In genomic region chr11:89024181-89024881, GRCm38 (mm10) we compare ENCODE assay signal across 9 mouse cellular contexts. TPM values are rescaled to one million over a fixed set of nuclear protein-coding genes. Genes with fewer than 3 reads are reported as not detected.
DNase-seq lines count a peak whose midpoint lies in the region; ATAC-seq and TF ChIP-seq lines count a peak whose summit lies in the region.
"Had no signal": no experiment of that assay in that cellular context is flagged by ENCODE, and none has a peak within 500 bp of the region (broad histone marks: within the 10 kb centered on the region; RNA-seq: fewer than 3 reads in every experiment).

No protein-coding gene starts in this region.

- no peak for ATAC-seq in heart, embryonic 11.5 days (replicated peaks; ENCODE audit: insufficient number of reproducible peaks, low FRiP score, low TSS enrichment)
- peak; percentile 88 for ATAC-seq in lung, postnatal 0 days
- ATAC-seq in stomach, embryonic 15.5 days (ENCODE audit: insufficient read depth, low FRiP score, low read depth) = peak; percentile 82

- no peak overlapping the region for H3K4me3 ChIP-seq in heart, embryonic 11.5 days (ENCODE audit: low read depth, low read length)
- no peak overlapping the region for H3K4me3 ChIP-seq in lung, postnatal 0 days (ENCODE audit: low read depth, low read length)
- no peak overlapping the region for H3K4me3 ChIP-seq in stomach, embryonic 15.5 days (replicated peaks)
- H3K4me3 ChIP-seq in midbrain, embryonic 10.5 days = no peak overlapping the region
- H3K4me3 ChIP-seq: erythroblast, embryonic 14.5 days had no signal

- H3K9me3 ChIP-seq in heart, embryonic 11.5 days (replicated peaks; ENCODE audit: control insufficient read depth, low read length) = no peaks in the 10 kb centered on the region
- H3K9me3 ChIP-seq in lung, postnatal 0 days (ENCODE audit: low read length) = no peaks in the 10 kb centered on the region
- no peaks in the 10 kb centered on the region for H3K9me3 ChIP-seq in stomach, embryonic 15.5 days
- H3K9me3 ChIP-seq in midbrain, embryonic 10.5 days (replicated peaks) = no peaks in the 10 kb centered on the region

- peak; percentile 94 for TF ChIP-seq EP300 in lung, postnatal 0 days (IDR thresholded peaks at IDR 0.05)

- H3K9ac ChIP-seq in heart, embryonic 11.5 days (ENCODE audit: low read depth, low read length) = no peak overlapping the region
- H3K9ac ChIP-seq in lung, postnatal 0 days (replicated peaks; ENCODE audit: low read depth) = no peak overlapping the region
- H3K9ac ChIP-seq in stomach, embryonic 15.5 days = no peak overlapping the region

- peak overlapping the region; percentile 62 for H3K27ac ChIP-seq in heart, embryonic 11.5 days (ENCODE audit: low read depth, low read length)
- H3K27ac ChIP-seq in lung, postnatal 0 days (ENCODE audit: low read length) = peak overlapping the region; percentile 74
- peak overlapping the region; percentile 82 for H3K27ac ChIP-seq in stomach, embryonic 15.5 days
- no peak overlapping the region for H3K27ac ChIP-seq in midbrain, embryonic 10.5 days (replicated peaks)

- H3K36me3 ChIP-seq in heart, embryonic 11.5 days (ENCODE audit: control insufficient read depth, insufficient read depth, low read length) = no peaks in the 10 kb centered on the region
- no peaks in the 10 kb centered on the region; the same call in 1 of the 2 replicates for H3K36me3 ChIP-seq in lung, postnatal 0 days (ENCODE audit: insufficient read depth, low read length)
- 0 out of 2 replicates have a peak, but pooled peaks cover 2% of the 10 kb centered on the region for H3K36me3 ChIP-seq in stomach, embryonic 15.5 days
- H3K36me3 ChIP-seq in midbrain, embryonic 10.5 days = no peaks in the 10 kb centered on the region

- WGBS in heart, embryonic 11.5 days (ENCODE audit: insufficient replicate concordance) = 63% methylated on average over 11 of the region's 11 CpGs
- WGBS in lung, postnatal 0 days = 15% methylated on average over 11 of the region's 11 CpGs
- WGBS in stomach, embryonic 15.5 days = 37% methylated on average over 11 of the region's 11 CpGs
- 82% methylated on average over 11 of the region's 11 CpGs for WGBS in midbrain, embryonic 10.5 days

- H3K4me1 ChIP-seq in heart, embryonic 11.5 days (ENCODE audit: control insufficient read depth, insufficient read depth, low read length) = peaks cover 23% of the 10 kb centered on the region
- H3K4me1 ChIP-seq in lung, postnatal 0 days (ENCODE audit: insufficient read depth, low read depth, low read length) = peaks cover 16% of the 10 kb centered on the region; the same call in 1 of the 2 replicates
- H3K4me1 ChIP-seq in stomach, embryonic 15.5 days = peaks cover 22% of the 10 kb centered on the region; the same call in 1 of the 2 replicates
- H3K4me1 ChIP-seq in midbrain, embryonic 10.5 days = peaks cover 15% of the 10 kb centered on the region

- H3K27me3 ChIP-seq in heart, embryonic 11.5 days (ENCODE audit: control insufficient read depth, insufficient read depth, low read length) = no peaks in the 10 kb centered on the region
- no peaks in the 10 kb centered on the region for H3K27me3 ChIP-seq in lung, postnatal 0 days (replicated peaks; ENCODE audit: insufficient read depth, low read length)
- no peaks in the 10 kb centered on the region for H3K27me3 ChIP-seq in stomach, embryonic 15.5 days (replicated peaks)
- no peaks in the 10 kb centered on the region for H3K27me3 ChIP-seq in midbrain, embryonic 10.5 days (ENCODE audit: low read depth, poor library complexity, severe bottlenecking)

- no peak overlapping the region for H3K4me2 ChIP-seq in heart, embryonic 11.5 days
- H3K4me2 ChIP-seq in lung, postnatal 0 days (replicated peaks; ENCODE audit: low read depth, low read length) = no peak overlapping the region
- no peak overlapping the region for H3K4me2 ChIP-seq in stomach, embryonic 15.5 days

- TF ChIP-seq CTCF in lung, postnatal 0 days (IDR thresholded peaks at IDR 0.05) = peak; percentile 8; the same call in 1 of the 2 replicates

- DNase-seq in 3134 (ENCODE audit: extremely low read depth, insufficient read length, low spot score) = peak; percentile 78
- peak; percentile 84 for DNase-seq in CD4-positive helper T cell, adult 2 months (ENCODE audit: low read depth, low spot score)
- DNase-seq in cerebellum, adult 18-20 months = peak; percentile 40 to 48
- peak; percentile 93 for DNase-seq in kidney, adult 9 months
- peak; percentile 97 for DNase-seq in lung, postnatal 0 days (ENCODE audit: low spot score)
- DNase-seq in midbrain, embryonic 10.5 days (ENCODE audit: low spot score) = no peak

RNA-seq across cellular contexts. Expression of gene Trim25, which starts 25.2 kb away (rescaled TPM):
- 9.4 and 14.9 TPM in 2 replicates for polyA plus RNA-seq in heart, embryonic 11.5 days (2014; fragmentation: Nextera tagmentation; extraction: Ambion mirVana)
- 23.5 and 24.3 TPM in 2 replicates for polyA plus RNA-seq in lung, postnatal 0 days (2015; fragmentation: Nextera tagmentation; extraction: Ambion mirVana)
- 28.4 and 29.6 TPM in 2 replicates for polyA plus RNA-seq in stomach, embryonic 15.5 days (2015; fragmentation: Nextera tagmentation; extraction: Ambion mirVana)
- 3.0 and 3.3 TPM in 2 replicates for polyA plus RNA-seq in midbrain, embryonic 10.5 days (2016; fragmentation: Nextera tagmentation; extraction: Ambion mirVana)

RNA-seq across cellular contexts. Expression of gene Dgke, which starts 42.3 kb away (rescaled TPM):
- polyA plus RNA-seq in heart, embryonic 11.5 days (2014; fragmentation: Nextera tagmentation; extraction: Ambion mirVana) = 4.2 and 4.5 TPM in 2 replicates
- 3.4 and 3.6 TPM in 2 replicates for polyA plus RNA-seq in lung, postnatal 0 days (2015; fragmentation: Nextera tagmentation; extraction: Ambion mirVana)
- polyA plus RNA-seq in stomach, embryonic 15.5 days (2015; fragmentation: Nextera tagmentation; extraction: Ambion mirVana) = 3.8 and 4.0 TPM in 2 replicates
- polyA plus RNA-seq in midbrain, embryonic 10.5 days (2016; fragmentation: Nextera tagmentation; extraction: Ambion mirVana) = 4.2 and 6.1 TPM in 2 replicates
- polyA plus RNA-seq: erythroblast, embryonic 14.5 days had no signal

RNA-seq across cellular contexts. Expression of gene Gm525, which starts 49.3 kb away (rescaled TPM):
- not detected in 2 replicates for polyA plus RNA-seq in heart, embryonic 11.5 days (2014; fragmentation: Nextera tagmentation; extraction: Ambion mirVana)
- polyA plus RNA-seq in lung, postnatal 0 days (2015; fragmentation: Nextera tagmentation; extraction: Ambion mirVana) = 0.25 and 0.27 TPM in 2 replicates
- polyA plus RNA-seq in stomach, embryonic 15.5 days (2015; fragmentation: Nextera tagmentation; extraction: Ambion mirVana) = 1.7 and 2.1 TPM in 2 replicates
- not detected in 2 replicates for polyA plus RNA-seq in midbrain, embryonic 10.5 days (2016; fragmentation: Nextera tagmentation; extraction: Ambion mirVana)
- polyA plus RNA-seq: erythroblast, embryonic 14.5 days had no signal

RNA-seq across cellular contexts. Expression of gene Coil, which starts 54.3 kb away (rescaled TPM):
- 8.5 and 9.0 TPM in 2 replicates for polyA plus RNA-seq in heart, embryonic 11.5 days (2014; fragmentation: Nextera tagmentation; extraction: Ambion mirVana)
- polyA plus RNA-seq in lung, postnatal 0 days (2015; fragmentation: Nextera tagmentation; extraction: Ambion mirVana) = 5.6 and 5.8 TPM in 2 replicates
- 14.4 and 15.7 TPM in 2 replicates for polyA plus RNA-seq in stomach, embryonic 15.5 days (2015; fragmentation: Nextera tagmentation; extraction: Ambion mirVana)
- polyA plus RNA-seq in midbrain, embryonic 10.5 days (2016; fragmentation: Nextera tagmentation; extraction: Ambion mirVana) = 29.9 and 30.3 TPM in 2 replicates

RNA-seq across cellular contexts. Expression of gene Elobl, which starts 57.6 kb away (rescaled TPM):
- polyA plus RNA-seq in heart, embryonic 11.5 days (2014; fragmentation: Nextera tagmentation; extraction: Ambion mirVana) = not detected in 2 replicates
- polyA plus RNA-seq in lung, postnatal 0 days (2015; fragmentation: Nextera tagmentation; extraction: Ambion mirVana) = not detected in 2 replicates
- not detected in 2 replicates for polyA plus RNA-seq in stomach, embryonic 15.5 days (2015; fragmentation: Nextera tagmentation; extraction: Ambion mirVana)
- not detected in 2 replicates for polyA plus RNA-seq in midbrain, embryonic 10.5 days (2016; fragmentation: Nextera tagmentation; extraction: Ambion mirVana)
- polyA plus RNA-seq: erythroblast, embryonic 14.5 days had no signal
